Comparison of ENCODE assay signal across 25 mouse cellular contexts in the genomic region with DNA sequence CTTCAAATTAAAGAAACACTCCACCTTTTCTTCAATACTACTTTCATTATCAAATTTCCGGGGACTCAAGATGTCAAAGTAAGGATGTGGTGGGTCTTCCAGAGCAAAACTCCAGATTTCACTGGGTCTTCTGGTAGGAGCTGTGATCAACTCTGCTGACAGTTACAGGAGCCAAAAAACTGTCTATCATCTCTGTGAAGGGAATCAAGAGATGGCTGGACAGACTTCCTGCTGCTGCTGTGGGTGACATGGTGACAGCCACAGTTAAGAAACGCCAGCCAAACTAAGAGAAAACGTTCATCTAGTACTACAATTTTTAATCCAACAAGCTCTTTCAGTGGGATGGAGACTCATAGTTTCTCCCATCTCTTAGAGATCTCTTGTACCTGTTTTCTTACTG.
A peak's percentile ranks its signal among the peaks of the same experiment; 100 is the strongest.
DNase-seq lines count a peak whose midpoint lies in the region; ATAC-seq and TF ChIP-seq lines count a peak whose summit lies in the region.
"Had no signal": no experiment of that assay in that cellular context is flagged by ENCODE, and none has a peak within 500 bp of the region (broad histone marks: within the 10 kb centered on the region; RNA-seq: fewer than 3 reads in every experiment).

No protein-coding gene starts in this region.

- H3K36me3 ChIP-seq in midbrain, embryonic 10.5 days: no peaks in the 10 kb centered on the region
- H3K36me3 ChIP-seq in midbrain, postnatal 0 days (ENCODE audit: insufficient read depth, low read length): no peaks in the 10 kb centered on the region
- no peaks in the 10 kb centered on the region for H3K36me3 ChIP-seq in forebrain, embryonic 11.5 days (ENCODE audit: control insufficient read depth, insufficient read depth, low read length)
- no peaks in the 10 kb centered on the region for H3K36me3 ChIP-seq in forebrain, embryonic 16.5 days (ENCODE audit: control insufficient read depth, insufficient read depth)
- no peaks in the 10 kb centered on the region for H3K36me3 ChIP-seq in hindbrain, postnatal 0 days (ENCODE audit: insufficient read depth, low read length)
- H3K36me3 ChIP-seq: embryonic facial prominence, embryonic 15.5 days; G1E; heart, embryonic 10.5 days; midbrain, embryonic 13.5 days; stomach, embryonic 15.5 days had no signal

- DNase-seq in midbrain, embryonic 10.5 days (ENCODE audit: low spot score): no peak
- no peak for DNase-seq in midbrain, postnatal 0 days (ENCODE audit: low spot score)
- no peak for DNase-seq in forebrain, embryonic 11.5 days (ENCODE audit: low spot score)
- no peak for DNase-seq in hindbrain, postnatal 0 days (ENCODE audit: low spot score)
- no peak for DNase-seq in spleen, postnatal 4 days (ENCODE audit: low spot score in 2 of 2)
- DNase-seq in urinary bladder, postnatal 14 days (ENCODE audit: low spot score): no peak
- DNase-seq: adrenal gland, adult 2 months; B cell, adult 2 months; cerebellum, adult 18-20 months; cerebellum, postnatal 36 days; gastrocnemius, adult 2 months; heart, postnatal 4 days; kidney, adult 2 months; thymus, postnatal 25 days had no signal

- H3K9ac ChIP-seq in midbrain, postnatal 0 days (replicated peaks; ENCODE audit: low read length, poor library complexity, severe bottlenecking): no peak overlapping the region
- no peak overlapping the region for H3K9ac ChIP-seq in forebrain, embryonic 11.5 days (ENCODE audit: low read length)
- no peak overlapping the region for H3K9ac ChIP-seq in forebrain, embryonic 16.5 days (replicated peaks; ENCODE audit: low read depth, low read length)
- H3K9ac ChIP-seq in hindbrain, postnatal 0 days (replicated peaks; ENCODE audit: low read length): no peak overlapping the region
- H3K9ac ChIP-seq: embryonic facial prominence, embryonic 15.5 days; midbrain, embryonic 13.5 days; stomach, embryonic 15.5 days had no signal

- no peaks in the 10 kb centered on the region for H3K27me3 ChIP-seq in midbrain, embryonic 10.5 days (ENCODE audit: low read depth, poor library complexity, severe bottlenecking)
- H3K27me3 ChIP-seq in midbrain, postnatal 0 days (ENCODE audit: insufficient read depth, low read length): no peaks in the 10 kb centered on the region
- H3K27me3 ChIP-seq in forebrain, embryonic 11.5 days (ENCODE audit: control insufficient read depth, insufficient read depth, low read length): no peaks in the 10 kb centered on the region
- no peaks in the 10 kb centered on the region for H3K27me3 ChIP-seq in forebrain, embryonic 16.5 days (replicated peaks; ENCODE audit: control insufficient read depth, insufficient read depth, low read length)
- H3K27me3 ChIP-seq in hindbrain, postnatal 0 days (ENCODE audit: insufficient read depth, low read length): no peaks in the 10 kb centered on the region
- H3K27me3 ChIP-seq: CH12.LX; embryonic facial prominence, embryonic 15.5 days; midbrain, embryonic 13.5 days; stomach, embryonic 15.5 days had no signal

- ATAC-seq in midbrain, postnatal 0 days (ENCODE audit: low FRiP score): no peak
- ATAC-seq in forebrain, embryonic 11.5 days (replicated peaks; ENCODE audit: low FRiP score): peak; percentile 1; the same call in 1 of the 2 replicates
- ATAC-seq in forebrain, embryonic 16.5 days: peak; percentile 47
- 0 out of 2 replicates have a peak, but pooled peaks have one; percentile 32 for ATAC-seq in hindbrain, postnatal 0 days
- ATAC-seq: Patski had no signal

- peaks cover 39% of the 10 kb centered on the region for H3K4me1 ChIP-seq in midbrain, embryonic 10.5 days
- H3K4me1 ChIP-seq in midbrain, postnatal 0 days (ENCODE audit: insufficient read depth, low read length): no peaks in the 10 kb centered on the region
- peaks cover 7% of the 10 kb centered on the region; the same call in 1 of the 2 replicates for H3K4me1 ChIP-seq in forebrain, embryonic 11.5 days (replicated peaks; ENCODE audit: control insufficient read depth, insufficient read depth, low read length)
- H3K4me1 ChIP-seq in forebrain, embryonic 16.5 days (replicated peaks; ENCODE audit: control insufficient read depth, insufficient read depth, low read length): 0 out of 2 replicates have a peak, but pooled peaks cover 6% of the 10 kb centered on the region
- no peaks in the 10 kb centered on the region for H3K4me1 ChIP-seq in hindbrain, postnatal 0 days (ENCODE audit: insufficient read depth, low read length)
- H3K4me1 ChIP-seq: heart, embryonic 10.5 days; stomach, embryonic 15.5 days had no signal

- peak overlapping the region; percentile 53 for H3K27ac ChIP-seq in midbrain, embryonic 10.5 days (replicated peaks)
- H3K27ac ChIP-seq in midbrain, postnatal 0 days (ENCODE audit: low read depth, low read length): no peak overlapping the region
- peak overlapping the region; percentile 27; the same call in 1 of the 2 replicates for H3K27ac ChIP-seq in forebrain, embryonic 11.5 days (ENCODE audit: low read depth, low read length)
- H3K27ac ChIP-seq in forebrain, embryonic 16.5 days (ENCODE audit: low read length): no peak overlapping the region
- H3K27ac ChIP-seq in hindbrain, postnatal 0 days: peak overlapping the region; percentile 20
- H3K27ac ChIP-seq: embryonic facial prominence, embryonic 15.5 days; gastrocnemius, adult 2 months; heart, embryonic 10.5 days; kidney, postnatal 0 days; macrophage; midbrain, embryonic 13.5 days; stomach, embryonic 15.5 days had no signal

- WGBS in midbrain, embryonic 10.5 days: 70% methylated on average over 3 of the region's 3 CpGs
- 73% methylated on average over 3 of the region's 3 CpGs for WGBS in midbrain, postnatal 0 days
- WGBS in forebrain, embryonic 11.5 days: 47% methylated on average over 3 of the region's 3 CpGs
- WGBS in forebrain, embryonic 16.5 days: 26% methylated on average over 3 of the region's 3 CpGs
- 30% methylated on average over 3 of the region's 3 CpGs for WGBS in hindbrain, postnatal 0 days

- no peak overlapping the region for H3K4me2 ChIP-seq in midbrain, postnatal 0 days (ENCODE audit: low read depth, low read length, poor library complexity, severe bottlenecking)
- H3K4me2 ChIP-seq in forebrain, embryonic 11.5 days (ENCODE audit: low read depth, low read length, severe bottlenecking): no peak overlapping the region
- H3K4me2 ChIP-seq in forebrain, embryonic 16.5 days (ENCODE audit: low read length): no peak overlapping the region
- no peak overlapping the region for H3K4me2 ChIP-seq in hindbrain, postnatal 0 days (ENCODE audit: low read depth, low read length)
- H3K4me2 ChIP-seq: embryonic facial prominence, embryonic 15.5 days; midbrain, embryonic 13.5 days; stomach, embryonic 15.5 days had no signal

- no peaks in the 10 kb centered on the region for H3K9me3 ChIP-seq in midbrain, embryonic 10.5 days (replicated peaks)
- no peaks in the 10 kb centered on the region for H3K9me3 ChIP-seq in midbrain, postnatal 0 days (ENCODE audit: low read length)
- H3K9me3 ChIP-seq in forebrain, embryonic 11.5 days (ENCODE audit: control insufficient read depth, low read length): no peaks in the 10 kb centered on the region
- no peaks in the 10 kb centered on the region for H3K9me3 ChIP-seq in forebrain, embryonic 16.5 days (ENCODE audit: control insufficient read depth, low read length)
- H3K9me3 ChIP-seq in hindbrain, postnatal 0 days (ENCODE audit: low read length): no peaks in the 10 kb centered on the region
- H3K9me3 ChIP-seq: embryonic facial prominence, embryonic 15.5 days; G1E; heart, embryonic 10.5 days; midbrain, embryonic 13.5 days; stomach, embryonic 15.5 days had no signal

- no peak overlapping the region for H3K4me3 ChIP-seq in midbrain, embryonic 10.5 days
- H3K4me3 ChIP-seq in midbrain, postnatal 0 days (ENCODE audit: low read depth, low read length): no peak overlapping the region
- H3K4me3 ChIP-seq in forebrain, embryonic 11.5 days (ENCODE audit: low read depth, low read length): no peak overlapping the region
- no peak overlapping the region for H3K4me3 ChIP-seq in forebrain, embryonic 16.5 days (replicated peaks; ENCODE audit: low read length)
- H3K4me3 ChIP-seq in hindbrain, postnatal 0 days (ENCODE audit: low read length): no peak overlapping the region
- H3K4me3 ChIP-seq: embryonic facial prominence, embryonic 15.5 days; gastrocnemius, adult 2 months; heart, embryonic 10.5 days; midbrain, embryonic 13.5 days; myocyte; stomach, embryonic 15.5 days had no signal

- no peak for TF ChIP-seq CTCF in midbrain, postnatal 0 days (IDR thresholded peaks at IDR 0.05)
- TF ChIP-seq CTCF in hindbrain, postnatal 0 days (IDR thresholded peaks at IDR 0.05; ENCODE audit: low read depth): no peak

Comparison
In these comparisons a context has a peak if more than half of its experiments do, and no peak if none do; other contexts are left out.
1. H3K27ac ChIP-seq: peak in midbrain, embryonic 10.5 days (single experiment), forebrain, embryonic 11.5 days (single experiment) and hindbrain, postnatal 0 days (single experiment); none in midbrain, postnatal 0 days (single experiment) and forebrain, embryonic 16.5 days (single experiment).